In genomic region chr5:114896688-114897373, GRCm38 (mm10) we compare ENCODE assay signal across 8 mouse cellular contexts. TPM values are rescaled to one million over a fixed set of nuclear protein-coding genes. Genes with fewer than 3 reads are reported as not detected.
DNase-seq lines count a peak whose midpoint lies in the region; ATAC-seq and TF ChIP-seq lines count a peak whose summit lies in the region.

Oasl2 (plus strand) TSS chr5:114896936.

- TF ChIP-seq POLR2A in ES-Bruce4 (IDR thresholded peaks at IDR 0.05; ENCODE audit: insufficient read depth, low read length): no peak

- peak within 1 kb of the TSS; percentile 52 for H3K4me2 ChIP-seq in heart, embryonic 12.5 days
- H3K4me2 ChIP-seq in forebrain, postnatal 0 days (ENCODE audit: low read depth): peak within 1 kb of the TSS; percentile 1
- H3K4me2 ChIP-seq in liver, embryonic 11.5 days: peak within 1 kb of the TSS; percentile 44

- no peaks in the 10 kb centered on the region for H3K9me3 ChIP-seq in heart, embryonic 12.5 days (replicated peaks)
- H3K9me3 ChIP-seq in ES-Bruce4 (replicated peaks; ENCODE audit: control insufficient read depth, insufficient read depth, low read length, poor library complexity, severe bottlenecking): no peaks in the 10 kb centered on the region; the same call in 1 of the 2 replicates
- H3K9me3 ChIP-seq in forebrain, postnatal 0 days (ENCODE audit: low read length): no peaks in the 10 kb centered on the region
- no peaks in the 10 kb centered on the region for H3K9me3 ChIP-seq in liver, embryonic 11.5 days (ENCODE audit: control insufficient read depth, low read length)

- peaks cover 11% of the 10 kb centered on the region; the same call in 1 of the 2 replicates for H3K27me3 ChIP-seq in heart, embryonic 12.5 days (replicated peaks)
- H3K27me3 ChIP-seq in ES-Bruce4 (ENCODE audit: control insufficient read depth, insufficient read depth, low read length, poor library complexity, severe bottlenecking): no peaks in the 10 kb centered on the region
- H3K27me3 ChIP-seq in forebrain, postnatal 0 days (ENCODE audit: insufficient read depth, low read length): peaks cover 3% of the 10 kb centered on the region; the same call in 1 of the 2 replicates
- peaks cover 2% of the 10 kb centered on the region; the same call in 1 of the 2 replicates for H3K27me3 ChIP-seq in liver, embryonic 11.5 days (replicated peaks; ENCODE audit: control insufficient read depth, insufficient read depth, low read length)

- no peak within 1 kb of the TSS for H3K27ac ChIP-seq in heart, embryonic 12.5 days (ENCODE audit: poor library complexity, severe bottlenecking)
- H3K27ac ChIP-seq in ES-Bruce4 (ENCODE audit: insufficient read depth, low read length): peak within 1 kb of the TSS; percentile 50
- no peak within 1 kb of the TSS for H3K27ac ChIP-seq in forebrain, postnatal 0 days (ENCODE audit: low read depth, low read length)
- 0 out of 2 replicates have a peak within 1 kb of the TSS, but pooled peaks have one; percentile 38 for H3K27ac ChIP-seq in liver, embryonic 11.5 days (ENCODE audit: low read depth, low read length)

- TF ChIP-seq CTCF in ES-Bruce4 (IDR thresholded peaks at IDR 0.05; ENCODE audit: low read depth, low read length): no peak
- no peak for TF ChIP-seq CTCF in forebrain, postnatal 0 days (IDR thresholded peaks at IDR 0.05; ENCODE audit: low read depth)

- no peak for ATAC-seq in heart, embryonic 12.5 days (ENCODE audit: insufficient number of reproducible peaks, low FRiP score)
- ATAC-seq in forebrain, postnatal 0 days: no peak
- ATAC-seq in liver, embryonic 11.5 days (replicated peaks; ENCODE audit: low FRiP score): no peak

- intact Hi-C loops in heart, postnatal 10 days (cut with DNase I): no loop called here

- TF ChIP-seq EP300 in ES-Bruce4 (IDR thresholded peaks at IDR 0.05; ENCODE audit: insufficient read depth, low read depth, low read length): no peak

- peak within 1 kb of the TSS; percentile 31 for H3K4me3 ChIP-seq in heart, embryonic 12.5 days
- no peak within 1 kb of the TSS for H3K4me3 ChIP-seq in ES-Bruce4 (ENCODE audit: low read depth, low read length)
- H3K4me3 ChIP-seq in forebrain, postnatal 0 days (ENCODE audit: low read depth, low read length): no peak within 1 kb of the TSS
- H3K4me3 ChIP-seq in liver, embryonic 11.5 days (ENCODE audit: low read depth, low read length): peak within 1 kb of the TSS; percentile 16; the same call in 1 of the 2 replicates

- peak within 1 kb of the TSS; percentile 17; the same call in 1 of the 2 replicates for H3K9ac ChIP-seq in heart, embryonic 12.5 days
- no peak within 1 kb of the TSS for H3K9ac ChIP-seq in ES-Bruce4 (ENCODE audit: low read depth, poor library complexity, severe bottlenecking)
- H3K9ac ChIP-seq in forebrain, postnatal 0 days: no peak within 1 kb of the TSS
- H3K9ac ChIP-seq in liver, embryonic 11.5 days (ENCODE audit: low read depth, low read length): no peak within 1 kb of the TSS

- WGBS in heart, embryonic 12.5 days: 42% methylated on average over 13 of the region's 13 CpGs
- WGBS in forebrain, postnatal 0 days: 65% methylated on average over 13 of the region's 13 CpGs
- WGBS in liver, embryonic 11.5 days: 45% methylated on average over 13 of the region's 13 CpGs

- DNase-seq in heart, postnatal 10 days: no peak
- no peak for DNase-seq in forebrain, postnatal 0 days
- no peak for DNase-seq in liver, embryonic 11.5 days (ENCODE audit: low spot score)
- DNase-seq in right cerebral cortex, postnatal 10 days (ENCODE audit: low spot score in 2 of 2): no peak
- DNase-seq in spleen, adult 18-20 months: no peak
- DNase-seq in right cerebral cortex, adult 2 months (ENCODE audit: low spot score in 2 of 2): no peak

- H3K4me1 ChIP-seq in heart, embryonic 12.5 days (replicated peaks): peaks cover 11% of the 10 kb centered on the region
- no peaks in the 10 kb centered on the region for H3K4me1 ChIP-seq in ES-Bruce4 (ENCODE audit: control insufficient read depth, insufficient read depth, low read length)
- H3K4me1 ChIP-seq in forebrain, postnatal 0 days (ENCODE audit: insufficient read depth): no peaks in the 10 kb centered on the region
- 0 out of 2 replicates have a peak, but pooled peaks cover 5% of the 10 kb centered on the region for H3K4me1 ChIP-seq in liver, embryonic 11.5 days (replicated peaks; ENCODE audit: control insufficient read depth, insufficient read depth, low read length)

- H3K36me3 ChIP-seq in heart, embryonic 12.5 days: no peaks in the 10 kb centered on the region
- no peaks in the 10 kb centered on the region for H3K36me3 ChIP-seq in ES-Bruce4 (ENCODE audit: control insufficient read depth, insufficient read depth, low read length, poor library complexity, severe bottlenecking)
- H3K36me3 ChIP-seq in forebrain, postnatal 0 days (ENCODE audit: insufficient read depth): no peaks in the 10 kb centered on the region
- no peaks in the 10 kb centered on the region for H3K36me3 ChIP-seq in liver, embryonic 11.5 days (ENCODE audit: control insufficient read depth, insufficient read depth, low read length)

RNA-seq across cellular contexts. Expression of gene Oasl2, which starts in this region (rescaled TPM):
- 3.8 and 4.0 TPM in 2 replicates for polyA plus RNA-seq in heart, embryonic 12.5 days (2016; fragmentation: Nextera tagmentation; extraction: Ambion mirVana)
- 1 to 10 TPM; 2.2 to 3.7 TPM for total RNA-seq in heart, postnatal 10 days (2021)
- 42.0 and 42.3 TPM in 2 replicates for polyA plus RNA-seq in ES-Bruce4 (2011; ENCODE audit: insufficient read depth, insufficient read length, low read depth, missing spikeins)
- total RNA-seq in forebrain, postnatal 0 days (2014; rRNA removed): 4.2 and 7.0 TPM in 2 replicates
- 4.2 and 4.8 TPM in 2 replicates for polyA plus RNA-seq in forebrain, postnatal 0 days (2015; fragmentation: Nextera tagmentation; extraction: Ambion mirVana)
- polyA plus RNA-seq in liver, embryonic 11.5 days (2014; fragmentation: Nextera tagmentation; extraction: Ambion mirVana): 4.1 and 4.4 TPM in 2 replicates

Comparison
In these comparisons a context has a peak if more than half of its experiments do, and no peak if none do; other contexts are left out.
1. H3K27ac ChIP-seq: peak in ES-Bruce4 (single experiment) and liver, embryonic 11.5 days (single experiment); none in heart, embryonic 12.5 days (single experiment) and forebrain, postnatal 0 days (single experiment).
2. H3K4me2 ChIP-seq: peak in every context shown above with its lines; median percentile 52 in heart, embryonic 12.5 days; 44 in liver, embryonic 11.5 days; 1 in forebrain, postnatal 0 days.
3. H3K4me3 ChIP-seq: peak in heart, embryonic 12.5 days (single experiment) and liver, embryonic 11.5 days (single experiment); none in ES-Bruce4 (single experiment) and forebrain, postnatal 0 days (single experiment).